Mouse (Mus musculus) c-Kit-positive CD71-negative TER-119-negative erythroid progenitor cells, embryonic 14.5 days (primary cell): ENCODE measurements around the gene Zbtb39.
"Not testable (repeated sequence)": the region's sequence is repeated elsewhere in the genome, so short reads cannot be mapped to it uniquely, and the experiment has no call there.

Experiments used
- DNase-seq: peaks from one replicate; pipeline ENCODE4 v3.0.0-alpha.2; 2013; ENCODE audit warnings: low read depth

Gene Zbtb39

DNA sequence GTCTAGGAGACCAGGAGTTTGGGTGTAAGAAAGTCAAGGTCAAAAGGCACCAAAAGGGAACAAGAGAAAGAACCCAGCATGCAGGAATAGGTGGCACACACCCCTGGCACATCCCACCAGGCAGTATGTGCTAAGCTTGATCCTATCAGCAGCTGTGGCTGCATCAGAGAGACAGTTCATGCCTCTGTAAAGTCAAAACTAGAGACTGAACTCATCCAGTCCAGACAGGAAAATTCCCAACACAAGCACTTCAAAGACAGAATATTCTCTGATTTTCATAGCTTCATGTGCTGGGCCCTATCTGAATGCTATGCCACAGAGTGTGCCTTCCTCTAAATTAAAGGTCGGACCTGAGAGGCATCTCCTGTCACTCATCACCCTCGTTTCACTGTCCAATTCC lies 1.8 kb upstream of the Zbtb39 start:
- DNase-seq, result no peak

GRCm38 (mm10) chr10:127738151-127738882 lies 1.0 kb upstream of the Zbtb39 start:
- DNase-seq, result no peak

- no peak for DNase-seq
Measured at GRCm38 (mm10) chr10:127739661-127740161, 373 bp downstream of the Zbtb39 start.

- DNase-seq, result no peak
Measured at GRCm38 (mm10) chr10:127744661-127745060, 5.3 kb downstream of the Zbtb39 start.

DNA sequence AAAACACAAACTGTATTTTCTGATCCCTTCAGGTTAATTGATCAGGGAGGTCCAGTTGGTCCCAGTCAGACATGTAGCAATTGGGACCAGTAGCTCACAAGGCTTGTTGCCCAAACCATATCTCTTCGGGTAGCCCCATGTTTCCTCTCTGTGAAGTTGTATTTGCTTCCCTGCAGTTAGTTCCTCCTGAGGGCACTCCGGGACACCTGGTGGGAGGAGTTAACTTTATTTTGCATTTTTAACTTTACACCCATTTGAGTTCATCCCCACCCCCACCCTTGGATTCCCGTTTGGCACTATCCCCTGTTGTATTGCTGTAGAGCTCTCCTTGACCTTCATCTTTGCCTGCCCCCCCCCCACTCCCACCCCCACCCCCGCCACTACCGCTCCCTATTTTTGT lies 6.5 kb downstream of the Zbtb39 start:
- DNase-seq, result no peak

- no peak for DNase-seq
Measured at GRCm38 (mm10) chr10:127747254-127747653, 7.9 kb downstream of the Zbtb39 start.

DNA sequence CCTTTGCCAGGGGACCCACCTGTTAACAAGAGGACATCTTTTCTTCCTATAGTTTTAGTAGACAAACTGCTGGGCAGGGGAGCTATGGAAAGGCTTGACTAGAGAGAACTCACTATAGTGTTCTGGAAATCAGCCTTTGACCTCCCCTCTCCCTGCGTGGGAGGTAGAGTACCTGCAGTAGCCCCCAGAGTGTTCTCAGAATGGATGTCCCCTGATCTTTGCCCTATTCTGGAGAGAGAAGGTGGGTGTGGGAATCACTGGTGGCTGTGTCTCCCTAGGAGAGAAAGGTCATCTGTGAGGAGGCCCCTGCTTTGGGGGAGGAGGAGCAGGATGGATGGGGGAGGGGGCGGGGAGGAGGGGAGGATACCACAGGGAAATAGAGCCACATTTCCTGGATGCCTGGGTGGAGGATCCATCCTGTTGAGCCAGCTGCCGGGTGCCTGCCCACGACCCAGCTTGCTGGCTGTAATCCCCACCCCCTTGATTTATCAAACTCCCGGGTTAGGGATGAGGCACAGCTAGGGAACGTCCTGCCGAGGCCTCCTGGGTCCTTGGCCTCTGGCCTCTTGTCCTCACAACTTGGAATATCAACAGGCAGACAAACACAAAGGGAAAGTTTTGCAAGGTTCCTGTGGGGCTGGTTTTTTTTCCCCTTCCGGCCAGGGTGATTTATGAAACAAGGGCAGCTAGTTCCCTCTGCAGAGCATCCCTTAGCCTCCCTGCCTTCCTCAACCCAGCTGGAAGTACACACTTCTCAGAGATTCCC lies 9.7 kb downstream of the Zbtb39 start:
- DNase-seq, result no peak

DNA sequence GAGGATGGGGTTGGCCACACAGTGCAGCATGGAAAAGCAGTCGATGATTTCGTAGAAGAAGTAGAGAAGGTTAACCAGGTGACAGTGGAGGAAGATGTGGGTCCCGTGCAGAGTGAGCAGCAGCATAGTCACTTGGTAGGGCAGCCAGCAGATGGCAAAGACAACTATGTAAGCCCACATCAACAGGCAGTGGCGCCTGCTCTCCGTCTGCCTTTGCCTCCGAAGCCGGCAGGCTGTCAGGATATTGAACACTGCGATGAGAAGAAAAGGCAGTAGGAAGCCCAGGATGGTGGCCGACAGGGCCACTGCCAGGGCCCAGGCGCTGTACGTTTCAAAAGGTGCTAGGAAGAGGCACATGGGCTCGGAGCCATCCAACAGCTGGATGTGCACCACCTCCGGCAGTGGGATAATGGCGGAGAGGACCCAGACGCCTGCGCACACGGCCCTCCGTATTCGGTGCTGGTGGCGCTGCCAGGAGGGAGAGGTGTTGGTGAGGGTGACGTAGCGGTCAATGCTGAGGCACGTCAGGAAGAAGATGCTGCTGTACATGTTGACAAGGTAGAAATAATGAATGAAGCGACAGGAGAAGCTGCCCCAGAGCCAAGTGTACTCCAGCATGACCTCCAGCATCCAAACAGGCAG lies 10.9 kb downstream of the Zbtb39 start:
- DNase-seq, result no peak

DNA sequence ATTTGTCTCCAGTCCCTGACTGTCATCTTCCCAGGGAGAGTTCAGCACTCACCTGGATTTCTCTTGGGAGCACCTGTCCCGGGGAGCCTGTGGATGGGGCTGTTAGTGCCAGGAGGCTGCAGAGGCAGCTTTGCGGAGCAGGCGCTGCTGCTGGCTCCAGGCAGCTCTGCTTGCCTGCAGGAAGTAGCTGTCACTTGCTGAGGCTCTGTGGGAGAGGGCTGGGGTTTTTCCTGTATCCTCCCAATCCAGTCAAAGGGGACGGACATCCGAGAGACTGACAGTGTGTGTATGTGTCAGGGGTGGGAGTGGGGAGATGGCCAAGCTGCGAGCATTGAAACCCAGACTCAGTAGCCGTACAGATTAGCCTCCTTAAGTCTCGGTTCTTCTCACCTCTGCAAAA lies 12.2 kb downstream of the Zbtb39 start, which contains the start of gene Gpr182:
Gene Gpr182 (minus strand): TSS at position 185 of the 400 bp plus-strand sequence.
- DNase-seq, result no peak

GRCm38 (mm10) chr10:127754566-127755166 lies 15.3 kb downstream of the Zbtb39 start:
- no peak for DNase-seq

- DNase-seq, result no peak
Measured at GRCm38 (mm10) chr10:127755246-127755645, 15.9 kb downstream of the Zbtb39 start.

DNA sequence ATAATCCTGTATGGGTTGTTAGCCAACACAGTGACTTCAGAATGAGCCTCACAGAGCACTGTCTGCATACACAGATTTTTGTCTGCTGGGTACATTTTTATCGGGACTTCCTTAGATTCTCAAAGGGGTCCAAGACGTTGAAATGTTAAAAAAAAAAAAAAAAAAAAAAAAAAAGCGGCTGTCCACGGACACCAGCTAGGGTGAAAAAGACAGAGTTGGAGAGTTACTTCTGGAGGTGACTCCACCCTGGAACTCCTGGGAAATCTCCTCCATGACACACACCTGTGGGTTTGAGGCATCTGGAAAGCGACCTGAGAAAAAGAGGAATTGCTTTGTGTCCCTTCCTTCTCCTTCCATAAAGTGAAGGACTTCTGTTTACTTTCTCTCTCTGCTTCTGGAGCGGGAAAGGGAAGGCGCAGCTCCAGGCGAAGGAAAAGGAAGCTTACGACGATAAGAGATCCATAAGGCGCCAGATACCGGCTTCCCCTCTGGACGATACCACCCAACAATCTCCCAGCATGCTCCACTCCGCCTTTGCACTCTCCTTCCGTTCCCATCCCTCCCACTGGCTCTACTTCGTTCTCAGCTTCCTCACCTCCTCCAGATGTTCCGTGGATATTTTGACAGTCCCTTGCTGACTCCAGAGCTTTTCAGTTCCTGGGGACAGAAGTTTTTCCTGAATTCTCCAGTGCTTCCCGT lies 16.6 kb downstream of the Zbtb39 start:
- no peak for DNase-seq

DNA sequence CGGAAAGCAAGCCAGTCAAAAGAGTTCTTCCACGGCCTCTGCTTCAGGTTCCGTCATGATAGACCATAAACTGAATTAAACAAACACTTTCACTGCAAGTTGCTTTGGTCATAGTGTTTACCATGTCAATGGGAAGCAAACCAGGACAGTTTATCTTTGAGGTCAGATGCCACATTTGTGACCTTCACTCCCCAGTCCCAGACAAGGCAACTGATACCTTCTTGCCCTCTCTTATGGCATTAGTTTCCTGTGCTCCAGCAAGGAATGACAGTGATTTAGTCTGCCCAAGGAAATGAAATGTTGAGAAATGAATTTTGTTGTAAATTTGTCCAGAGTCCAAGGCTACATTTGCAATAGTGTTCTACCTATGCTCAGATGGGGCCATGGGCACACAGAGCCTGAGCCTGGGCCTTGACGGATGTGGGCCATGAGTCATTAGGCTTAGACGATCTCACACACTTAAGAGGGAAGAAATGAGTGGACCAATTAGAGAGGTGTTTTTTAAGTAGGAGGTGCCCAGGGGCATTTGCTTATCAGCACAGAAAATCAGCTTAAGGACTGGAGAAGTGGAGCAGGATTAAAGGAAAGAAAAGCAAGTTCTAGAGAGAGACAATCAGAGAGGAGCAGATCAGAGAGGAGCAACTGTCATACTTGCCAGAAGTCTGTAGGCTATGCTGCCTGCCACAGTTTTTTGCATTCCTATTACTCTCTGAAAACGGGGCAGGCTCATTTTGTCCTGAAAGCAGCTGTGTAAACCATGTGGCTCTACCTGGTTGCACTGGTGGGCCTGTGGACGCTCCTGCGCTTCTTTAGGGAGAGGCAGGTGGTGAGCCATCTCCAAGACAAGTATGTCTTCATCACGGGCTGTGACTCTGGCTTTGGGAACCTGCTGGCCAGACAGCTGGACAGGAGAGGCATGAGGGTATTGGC lies 20.1 kb downstream of the Zbtb39 start, which contains the start of the genes Rdh1 and Rdh16f1:
Gene Rdh1 (plus strand): TSS at position 541 of the 930 bp plus-strand sequence.
Gene Rdh16f1 (plus strand): TSS at position 607 of the 930 bp plus-strand sequence.
- DNase-seq, result no peak

- not testable (repeated sequence) for DNase-seq
Measured at GRCm38 (mm10) chr10:127762926-127763325, 23.6 kb downstream of the Zbtb39 start.

GRCm38 (mm10) chr10:127763914-127764680 lies 24.8 kb downstream of the Zbtb39 start:
- no peak for DNase-seq

- DNase-seq, result no peak
Measured at GRCm38 (mm10) chr10:127766564-127766963, 27.2 kb downstream of the Zbtb39 start.

GRCm38 (mm10) chr10:127776011-127776410 lies 36.7 kb downstream of the Zbtb39 start, which contains the start of gene Rdh9:
Rdh9 (plus strand) TSS chr10:127776386.
- no peak for DNase-seq

DNA sequence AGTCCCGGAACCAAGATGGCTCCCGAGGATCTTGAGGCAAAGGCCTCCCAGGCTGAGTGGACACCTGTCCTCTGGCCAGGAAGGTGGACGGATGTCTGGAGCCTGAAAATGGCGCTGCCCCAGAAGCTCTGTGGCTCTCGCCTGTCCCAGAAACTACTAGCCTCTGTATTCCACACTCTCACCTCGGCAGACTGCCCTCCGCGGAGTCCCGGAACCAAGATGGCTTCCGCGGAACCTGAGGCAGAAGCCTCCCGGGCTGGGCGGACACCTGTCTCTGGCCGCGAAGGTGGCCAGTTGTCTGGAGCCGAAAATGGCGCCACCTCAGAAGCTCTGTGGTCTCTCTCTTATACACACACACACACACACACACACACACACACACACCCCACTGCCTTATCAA lies 43.0 kb downstream of the Zbtb39 start:
- DNase-seq, result not testable (repeated sequence)

DNA sequence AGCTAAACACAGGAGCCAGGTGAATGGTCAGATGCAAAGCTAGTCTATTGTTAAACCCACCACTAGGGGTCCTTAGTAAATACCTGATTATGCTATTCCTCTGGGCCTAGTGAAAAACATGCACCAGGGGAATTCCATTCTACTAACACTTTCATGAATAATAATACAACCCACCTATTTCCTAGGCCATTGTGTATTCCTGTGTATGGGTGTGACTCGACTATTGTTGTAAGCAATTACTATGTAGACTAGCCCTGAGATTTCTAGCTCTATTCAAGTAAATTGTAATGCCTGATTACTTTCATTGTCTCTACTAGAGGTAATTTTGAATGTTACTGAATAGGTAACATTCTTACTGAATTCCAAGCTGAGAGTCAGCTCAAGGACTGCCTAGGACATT lies 46.1 kb downstream of the Zbtb39 start:
- DNase-seq, result not testable (repeated sequence)
